Mouse (Mus musculus): Measurements from ENCODE around the gene Lmcd1.

GRCm38 (mm10) chr6:112319449-112319848 lies 45.9 kb downstream of the Lmcd1 start:
- TF ChIP-seq CTCF (conservative IDR thresholded peaks at IDR 0.05; ENCODE audit: insufficient read depth, insufficient read length, low read depth, low read length) (no peak), POLR2A (IDR thresholded peaks at IDR 0.05; ENCODE audit: low read depth, low read length) (no peak)
